Mouse (Mus musculus) forebrain, embryonic 12.5 days (tissue): ENCODE results near the gene Sphk1. TPM values are rescaled to one million over a fixed set of nuclear protein-coding genes. Genes with fewer than 3 reads are reported as not detected.

Experiments used
- ATAC-seq: fragments of 200-750 bp; cut with Nextera tagmentation; 2 replicates; pipeline ENCODE4 v1.8.0; 2017; ENCODE audit warnings: moderate TSS enrichment; ENCODE audit not compliant: low FRiP score
- H3K27ac ChIP-seq: fragments of 300-500 bp; sonication (generic); 2 replicates; pipeline ENCODE4 v1.5.1; 2016; ENCODE audit warnings: mild to moderate bottlenecking
- H3K27me3 ChIP-seq: fragments of 300-500 bp; sonication (generic); 2 replicates; pipeline ENCODE4 v1.6.1; 2016; ENCODE audit warnings: mild to moderate bottlenecking
- H3K36me3 ChIP-seq: fragments of 300-500 bp; sonication (generic); replicated peaks from 2 replicates; pipeline ENCODE4 v1.6.1; 2016; ENCODE audit warnings: mild to moderate bottlenecking
- H3K4me1 ChIP-seq: fragments of 300-500 bp; sonication (generic); 2 replicates; pipeline ENCODE4 v1.6.1; 2016
- H3K4me2 ChIP-seq: fragments of 300-500 bp; sonication (generic); 2 replicates; pipeline ENCODE4 v1.6.1; 2016; ENCODE audit warnings: mild to moderate bottlenecking, moderate library complexity
- H3K4me3 ChIP-seq: fragments of 300-500 bp; sonication (generic); replicated peaks from 2 replicates; pipeline ENCODE4 v1.5.1; 2016; ENCODE audit warnings: mild to moderate bottlenecking
- H3K9ac ChIP-seq: fragments of 300-500 bp; sonication (generic); 2 replicates; pipeline ENCODE4 v1.6.1; 2016; ENCODE audit warnings: mild to moderate bottlenecking
- H3K9me3 ChIP-seq: fragments of 300-500 bp; sonication (generic); 2 replicates; pipeline ENCODE4 v1.6.1; 2016
- WGBS: fragments of 180-500 bp; shearing (Covaris S2); methylation state at CpG from one replicate; pipeline ENCODE4 v1.1.7; 2016; 5-methylcytosine and 5-hydroxymethylcytosine counted together
- polyA plus RNA-seq: library from polyadenylated mRNA; unstranded; fragments of >200 nt; fragmentation: Nextera tagmentation; extraction: Ambion mirVana; gene quantifications from 2 replicates; pipeline ENCODE4 v1.2.1, GENCODE M21; 2016

The Sphk1 gene
- polyA plus RNA-seq, 1 experiment from 2014 or later: 3.3 TPM

DNA sequence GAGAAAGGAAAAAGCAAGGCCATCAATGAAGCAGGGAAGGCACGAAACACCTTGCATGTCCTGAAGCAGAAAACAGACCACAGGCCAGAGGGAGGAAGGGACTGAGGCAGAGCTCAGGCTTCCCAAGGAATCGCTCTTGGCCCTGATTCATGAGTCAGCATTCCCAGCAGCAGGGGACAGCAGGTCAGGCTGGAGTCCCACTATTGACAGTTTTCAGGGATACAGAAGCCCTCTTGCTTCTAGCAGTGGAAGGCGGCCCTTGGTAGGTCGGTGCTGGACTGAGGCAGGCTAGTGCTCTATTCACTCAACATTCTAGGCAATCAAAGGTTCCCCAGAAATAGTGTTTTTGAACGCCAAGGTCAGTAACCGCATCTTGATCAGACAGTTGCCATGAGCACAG, 43.8 kb downstream of the Sphk1 start:
- 67% methylated on average over 6 of the region's 6 CpGs for WGBS
- Histone ChIP-seq H3K27me3 (no peaks in the 10 kb centered on the region), H3K9ac (no peak overlapping the region), H3K27ac (no peak overlapping the region), H3K36me3 (no peaks in the 10 kb centered on the region), H3K4me3 (no peak overlapping the region), H3K4me2 (no peak overlapping the region), H3K9me3 (no peaks in the 10 kb centered on the region), H3K4me1 (peaks cover 67% of the 10 kb centered on the region)
- no peak for ATAC-seq

DNA sequence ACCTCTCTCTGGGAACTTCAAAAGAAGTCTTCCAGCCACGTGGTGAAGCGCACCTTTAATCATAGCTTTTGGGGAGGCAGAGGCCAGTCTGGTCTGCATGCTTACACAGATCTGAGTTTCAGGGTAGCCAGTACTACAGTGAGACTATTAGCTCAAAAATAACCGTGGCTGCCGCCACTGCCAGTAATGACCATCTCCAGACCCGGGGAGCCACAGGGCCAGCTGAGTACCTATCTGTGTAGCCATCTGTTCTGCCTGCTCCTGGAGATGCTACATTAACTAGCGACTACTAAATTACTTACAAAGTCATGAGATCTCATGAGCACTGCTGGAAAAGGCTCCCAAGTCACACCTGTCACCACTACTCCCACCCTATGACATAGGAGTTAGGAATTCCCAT, 44.3 kb downstream of the Sphk1 start:
- 67% methylated on average over 6 of the region's 6 CpGs for WGBS
- H3K4me2 ChIP-seq: no peak overlapping the region
- peaks cover 71% of the 10 kb centered on the region for H3K4me1 ChIP-seq
- no peaks in the 10 kb centered on the region for H3K9me3 ChIP-seq
- no peak overlapping the region for H3K27ac ChIP-seq
- H3K4me3 ChIP-seq: no peak overlapping the region
- no peak for ATAC-seq
- H3K9ac ChIP-seq: no peak overlapping the region
- no peaks in the 10 kb centered on the region for H3K27me3 ChIP-seq
- H3K36me3 ChIP-seq: no peaks in the 10 kb centered on the region

DNA sequence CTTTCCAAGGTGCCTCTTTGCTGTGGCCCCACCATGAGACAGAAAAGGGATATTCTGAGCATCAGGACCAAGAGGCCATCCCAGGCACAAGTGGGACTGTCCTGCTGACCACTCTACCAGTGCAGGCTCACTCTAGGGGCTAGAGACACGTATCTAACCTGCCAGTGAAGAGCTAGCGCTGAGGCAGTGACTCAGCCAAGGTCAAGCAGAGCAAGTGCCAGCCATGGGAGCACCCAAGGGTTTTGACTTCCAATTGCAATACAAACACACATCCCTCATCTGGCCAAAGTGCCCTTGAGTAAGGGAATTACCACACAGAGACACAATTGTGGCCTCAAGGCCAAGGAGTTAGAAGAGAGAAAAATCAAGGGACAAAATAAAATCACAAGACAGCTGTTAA, 44.7 kb downstream of the Sphk1 start:
- 83% methylated on average over 2 of the region's 2 CpGs for WGBS
- Histone ChIP-seq H3K4me3 (no peak overlapping the region), H3K27me3 (no peaks in the 10 kb centered on the region), H3K4me1 (peaks cover 76% of the 10 kb centered on the region), H3K27ac (no peak overlapping the region), H3K9ac (no peak overlapping the region; the same call in 1 of the 2 replicates), H3K9me3 (no peaks in the 10 kb centered on the region), H3K4me2 (no peak overlapping the region), H3K36me3 (no peaks in the 10 kb centered on the region)
- no peak for ATAC-seq

GRCm38 (mm10) chr11:116579280-116579679, 48.6 kb downstream of the Sphk1 start:
- no peaks in the 10 kb centered on the region for H3K27me3 ChIP-seq
- H3K36me3 ChIP-seq: no peaks in the 10 kb centered on the region
- H3K4me1 ChIP-seq: peaks cover 54% of the 10 kb centered on the region
- ATAC-seq: no peak
- no peaks in the 10 kb centered on the region for H3K9me3 ChIP-seq
- 98% methylated on average over 3 of the region's 3 CpGs for WGBS
- H3K4me3 ChIP-seq: no peak overlapping the region
- H3K9ac ChIP-seq: no peak overlapping the region
- no peak overlapping the region for H3K27ac ChIP-seq
- peak overlapping the region; percentile 82; the same call in 1 of the 2 replicates for H3K4me2 ChIP-seq

- 0 out of 2 replicates have a peak, but pooled peaks have one; percentile 28 for ATAC-seq
- H3K36me3 ChIP-seq: no peaks in the 10 kb centered on the region
- WGBS: 20% methylated on average over 10 of the region's 10 CpGs
- H3K4me1 ChIP-seq: peaks cover 46% of the 10 kb centered on the region
- no peaks in the 10 kb centered on the region for H3K27me3 ChIP-seq
- no peaks in the 10 kb centered on the region for H3K9me3 ChIP-seq
- peak overlapping the region; percentile 91 for H3K27ac ChIP-seq
- peak overlapping the region; percentile 93 for H3K9ac ChIP-seq
- H3K4me2 ChIP-seq: peak overlapping the region; percentile 82
- H3K4me3 ChIP-seq: peak overlapping the region; percentile 95
Measured at GRCm38 (mm10) chr11:116580031-116580652, 49.4 kb downstream of the Sphk1 start.

DNA sequence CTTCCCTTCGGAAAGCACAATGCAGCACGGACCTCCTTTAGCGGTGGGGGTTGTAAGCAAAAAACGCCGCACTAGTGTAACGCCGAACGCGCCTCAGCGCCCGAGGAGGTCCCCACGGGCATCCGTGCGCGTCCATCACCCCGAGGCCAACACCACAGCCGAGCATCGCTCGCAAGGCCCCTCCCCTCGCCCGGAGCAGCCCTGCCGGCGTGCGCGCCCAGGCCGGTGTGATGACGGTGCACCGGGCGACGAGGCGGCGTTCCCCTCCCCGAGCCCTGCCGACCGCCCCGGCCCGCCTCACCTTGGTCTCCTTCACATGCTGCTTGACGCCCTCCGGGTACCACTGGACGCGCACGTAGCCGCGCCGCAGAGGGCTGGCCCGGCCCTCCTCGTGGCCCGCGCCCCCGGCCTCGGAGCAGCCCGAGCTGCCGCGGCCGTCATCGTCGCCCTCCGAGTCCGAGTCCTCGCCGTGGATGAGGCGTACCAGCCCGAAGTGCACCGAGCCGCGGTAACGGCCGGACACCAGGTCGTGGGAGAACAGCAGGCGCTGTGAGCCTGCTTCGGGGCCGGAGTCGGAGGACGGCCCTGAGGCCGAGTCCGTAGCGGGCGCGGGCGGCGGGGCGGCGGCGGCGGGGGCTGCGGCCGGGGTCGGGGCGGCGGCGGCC, 50.1 kb downstream of the Sphk1 start:
- H3K27me3 ChIP-seq: no peaks in the 10 kb centered on the region
- H3K4me3 ChIP-seq: peak overlapping the region; percentile 95
- no peaks in the 10 kb centered on the region for H3K36me3 ChIP-seq
- ATAC-seq: peak; percentile 71
- WGBS: under 1% methylated on average over 81 of the region's 91 CpGs
- no peaks in the 10 kb centered on the region for H3K9me3 ChIP-seq
- peak overlapping the region; percentile 82 for H3K4me2 ChIP-seq
- H3K4me1 ChIP-seq: peaks cover 39% of the 10 kb centered on the region
- H3K9ac ChIP-seq: peak overlapping the region; percentile 93
- peak overlapping the region; percentile 91 for H3K27ac ChIP-seq

DNA sequence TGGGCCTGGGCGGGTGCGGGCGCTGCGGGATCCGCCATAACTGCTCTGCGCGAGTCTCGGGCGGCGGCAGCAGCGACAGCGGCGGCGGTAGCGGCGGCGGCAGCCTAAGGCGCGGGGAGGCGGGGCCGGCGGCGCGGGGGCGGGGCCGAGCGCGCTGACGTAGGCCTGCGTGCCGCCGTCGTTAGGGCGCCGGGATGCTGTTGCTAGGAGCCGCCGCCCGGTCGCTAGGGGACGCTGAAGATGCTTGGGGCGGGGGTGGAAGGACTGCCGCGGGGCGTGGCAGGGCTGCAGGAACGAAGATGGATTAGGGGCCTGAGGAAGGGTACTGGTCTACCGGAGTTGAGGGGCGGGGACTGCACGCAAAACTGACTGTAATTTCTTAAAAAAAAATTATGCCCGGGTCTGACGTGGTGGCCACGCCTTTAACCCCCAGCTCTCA, 50.7 kb downstream of the Sphk1 start, which contains the start of gene Ube2o:
Gene Ube2o, minus strand, starts transcription at position 72 of the 439 bp plus-strand sequence.
- H3K27me3 ChIP-seq: 0 out of 2 replicates have a peak, but pooled peaks cover 4% of the 10 kb centered on the region
- H3K9ac ChIP-seq: peak within 1 kb of the TSS; percentile 93
- under 1% methylated on average over 48 of the region's 51 CpGs for WGBS
- peak within 1 kb of the TSS; percentile 82 for H3K4me2 ChIP-seq
- peak; percentile 91 for ATAC-seq
- no peaks in the 10 kb centered on the region for H3K36me3 ChIP-seq
- peak within 1 kb of the TSS; percentile 95 for H3K4me3 ChIP-seq
- peaks cover 33% of the 10 kb centered on the region for H3K4me1 ChIP-seq
- peak within 1 kb of the TSS; percentile 91 for H3K27ac ChIP-seq
- no peaks in the 10 kb centered on the region for H3K9me3 ChIP-seq

DNA sequence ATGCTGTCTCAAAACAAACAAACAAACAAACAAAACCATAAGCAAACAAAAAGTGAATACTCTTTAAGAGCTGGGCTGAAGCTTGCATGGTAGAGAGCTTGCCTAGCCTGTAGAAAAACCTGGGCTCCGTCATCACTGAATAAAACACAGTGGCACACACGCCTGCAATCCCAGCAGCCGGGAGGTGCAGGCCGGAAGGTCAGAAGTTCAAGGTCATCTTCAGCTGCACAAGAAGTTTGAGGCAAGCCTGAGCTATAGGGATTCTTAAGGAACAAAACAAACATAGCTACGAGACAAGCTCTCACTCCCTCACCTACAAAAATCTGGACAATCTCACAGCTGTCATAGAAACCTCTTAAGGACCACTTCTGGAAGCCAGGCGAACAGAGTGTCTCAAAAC, 55.0 kb downstream of the Sphk1 start:
- Histone ChIP-seq H3K9me3 (no peaks in the 10 kb centered on the region), H3K27ac (no peak overlapping the region), H3K36me3 (no peaks in the 10 kb centered on the region), H3K4me1 (peaks cover 7% of the 10 kb centered on the region), H3K4me3 (no peak overlapping the region), H3K4me2 (no peak overlapping the region), H3K9ac (no peak overlapping the region), H3K27me3 (peaks cover 13% of the 10 kb centered on the region)
- no peak for ATAC-seq
- WGBS: 80% methylated on average over 6 of the region's 6 CpGs

Other genes with a start within 250 kb of the Sphk1 start
- 0.19 and 0.46 TPM in 2 replicates for gene Galr2, start 250.0 kb upstream of the Sphk1 start, polyA plus RNA-seq
- gene Exoc7, start 223.7 kb upstream of the Sphk1 start, polyA plus RNA-seq: 73.3 and 78.8 TPM in 2 replicates
- 10.3 and 14.3 TPM in 2 replicates for gene Foxj1, start 195.5 kb upstream of the Sphk1 start, polyA plus RNA-seq
- gene Rnf157, start 117.9 kb upstream of the Sphk1 start, polyA plus RNA-seq: 23.3 and 36.8 TPM in 2 replicates
- gene Ubald2, start 96.8 kb upstream of the Sphk1 start, polyA plus RNA-seq: 50.9 and 59.6 TPM in 2 replicates
- not detected in 2 replicates for gene Qrich2, start 64.7 kb upstream of the Sphk1 start, polyA plus RNA-seq
- gene Prpsap1, start 36.7 kb upstream of the Sphk1 start, polyA plus RNA-seq: 174 and 176 TPM in 2 replicates
- 12.5 and 17.3 TPM in 2 replicates for gene Ube2o, start 50.5 kb downstream of the Sphk1 start, polyA plus RNA-seq
- 0.24 TPM in 1 of 2 replicates, not detected in the other for gene Aanat, start 55.5 kb downstream of the Sphk1 start, polyA plus RNA-seq
- gene Rhbdf2, start 96.1 kb downstream of the Sphk1 start, polyA plus RNA-seq: 1.4 and 1.9 TPM in 2 replicates
- gene Prcd, start 122.6 kb downstream of the Sphk1 start, polyA plus RNA-seq: 0.76 and 1.3 TPM in 2 replicates
- 4.2 and 4.3 TPM in 2 replicates for gene Cygb, start 123.4 kb downstream of the Sphk1 start, polyA plus RNA-seq
- not detected in 2 replicates for gene St6galnac1, start 244.6 kb downstream of the Sphk1 start, polyA plus RNA-seq